Mouse (Mus musculus) neural tube, embryonic 12.5 days (tissue): ENCODE measurements around the gene Zfp512b. TPM values are rescaled to one million over a fixed set of nuclear protein-coding genes. Genes with fewer than 3 reads are reported as not detected.

ENCODE experiments used
- ATAC-seq: fragments of 200-750 bp; cut with Nextera tagmentation; 2 replicates; pipeline ENCODE4 v1.8.0; 2017; ENCODE audit warnings: low read depth, mild to moderate bottlenecking, moderate TSS enrichment, moderate library complexity; ENCODE audit not compliant: low FRiP score
- H3K27ac ChIP-seq: fragments of 300-500 bp; sonication (generic); 2 replicates; pipeline ENCODE4 v1.5.1; 2016
- H3K27me3 ChIP-seq: fragments of 300-500 bp; sonication (generic); replicated peaks from 2 replicates; pipeline ENCODE4 v1.6.1; 2016; ENCODE audit warnings: mild to moderate bottlenecking
- H3K36me3 ChIP-seq: fragments of 300-500 bp; sonication (generic); 2 replicates; pipeline ENCODE4 v1.6.1; 2016; ENCODE audit warnings: mild to moderate bottlenecking
- H3K4me1 ChIP-seq: fragments of 300-500 bp; sonication (generic); 2 replicates; pipeline ENCODE4 v1.6.1; 2016
- H3K4me2 ChIP-seq: fragments of 300-500 bp; sonication (generic); replicated peaks from 2 replicates; pipeline ENCODE4 v1.6.1; 2016; ENCODE audit warnings: mild to moderate bottlenecking
- H3K4me3 ChIP-seq: fragments of 300-500 bp; sonication (generic); 2 replicates; pipeline ENCODE4 v1.5.1; 2016
- H3K9ac ChIP-seq: fragments of 300-500 bp; sonication (generic); 2 replicates; pipeline ENCODE4 v1.6.1; 2016; ENCODE audit warnings: mild to moderate bottlenecking
- H3K9me3 ChIP-seq: fragments of 300-500 bp; sonication (generic); 2 replicates; pipeline ENCODE4 v1.6.1; 2016; ENCODE audit warnings: mild to moderate bottlenecking
- WGBS: fragments of 180-500 bp; shearing (Covaris S2); methylation state at CpG from one replicate; pipeline ENCODE4 v1.1.7; 2016; 5-methylcytosine and 5-hydroxymethylcytosine counted together
- polyA plus RNA-seq: library from polyadenylated mRNA; unstranded; fragments of >200 nt; fragmentation: Nextera tagmentation; extraction: Ambion mirVana; gene quantifications from 2 replicates; pipeline ENCODE4 v1.2.1, GENCODE M21; 2016

The Zfp512b gene
- polyA plus RNA-seq, 1 experiment from 2014 or later = 89.6 TPM

DNA sequence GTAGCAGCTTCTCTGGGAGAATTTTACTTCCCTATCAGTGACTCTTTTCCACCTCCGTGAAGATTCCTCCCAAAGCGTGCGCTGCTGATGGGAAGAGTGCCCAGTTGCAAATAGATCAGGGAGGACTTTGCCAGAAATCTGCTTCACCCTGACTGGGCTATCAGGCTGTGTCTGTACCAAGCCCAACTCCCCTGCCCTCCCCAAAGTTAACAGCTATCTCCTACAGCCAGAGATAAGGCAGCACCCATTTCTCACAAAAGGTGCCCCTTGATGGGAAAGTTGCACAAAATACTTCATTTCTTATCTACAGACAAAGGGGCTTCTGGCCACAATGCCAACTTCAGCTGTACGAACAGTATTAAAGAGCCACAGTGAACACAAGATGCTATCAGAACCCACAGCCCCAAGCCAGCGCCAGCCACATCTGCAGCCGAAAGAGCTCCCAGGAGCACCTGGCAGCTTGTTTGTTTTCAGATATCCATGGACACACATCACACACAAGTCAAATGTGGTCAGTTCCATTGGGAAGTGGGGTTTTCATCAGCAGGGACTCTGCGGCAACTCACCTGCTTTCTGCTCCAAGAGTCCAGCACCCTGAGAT is 14.5 kb downstream of the Zfp512b start:
- H3K36me3 ChIP-seq = peaks cover 8% of the 10 kb centered on the region
- no peaks in the 10 kb centered on the region for H3K9me3 ChIP-seq
- H3K27ac ChIP-seq = no peak overlapping the region
- no peaks in the 10 kb centered on the region for H3K27me3 ChIP-seq
- peaks cover 23% of the 10 kb centered on the region for H3K4me1 ChIP-seq
- no peak overlapping the region for H3K9ac ChIP-seq
- no peak for ATAC-seq
- no peak overlapping the region for H3K4me3 ChIP-seq
- H3K4me2 ChIP-seq = no peak overlapping the region
- WGBS = 85% methylated on average over 7 of the region's 7 CpGs

DNA sequence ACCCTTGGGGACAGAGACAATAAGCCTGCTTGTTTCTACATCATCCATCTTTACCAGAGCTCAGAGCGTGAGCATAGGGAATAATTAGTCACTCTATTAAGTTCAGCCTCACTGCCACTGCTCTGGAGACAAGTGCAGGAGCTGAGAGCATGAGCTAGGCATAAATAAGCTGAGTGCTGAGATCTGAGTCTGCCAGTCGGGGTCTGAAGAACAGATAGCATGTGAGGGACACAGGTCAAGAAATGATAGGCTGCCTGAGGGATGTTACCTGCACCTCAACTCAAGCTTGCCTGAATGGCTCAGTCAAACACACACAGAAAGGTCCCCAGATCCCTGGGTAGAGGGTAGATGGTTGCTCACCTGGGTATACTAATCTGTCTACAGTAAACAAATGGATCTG is 15.5 kb downstream of the Zfp512b start:
- Histone ChIP-seq H3K9ac (no peak overlapping the region), H3K27ac (no peak overlapping the region)

DNA sequence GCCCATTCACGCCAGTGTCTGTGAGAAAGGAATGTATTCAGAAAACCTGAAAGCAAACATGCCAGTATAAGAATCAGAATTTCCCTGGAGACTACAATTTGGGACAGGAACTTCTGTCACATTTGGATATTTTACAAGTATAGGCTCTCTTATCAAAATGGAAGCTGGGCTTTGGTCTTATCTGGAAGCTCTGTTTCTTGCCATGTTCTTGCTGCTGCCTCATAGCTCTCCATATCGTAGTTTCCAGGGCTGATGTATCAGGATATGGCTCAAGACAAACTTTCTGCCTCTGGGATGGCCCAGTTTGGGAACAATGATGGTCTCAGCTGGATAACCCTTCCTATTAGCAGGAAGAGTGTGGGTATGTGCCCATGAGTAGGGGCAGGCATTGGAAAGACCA is 16.0 kb downstream of the Zfp512b start:
- no peaks in the 10 kb centered on the region for H3K9me3 ChIP-seq
- no peak overlapping the region for H3K27ac ChIP-seq
- ATAC-seq = no peak
- no peaks in the 10 kb centered on the region for H3K27me3 ChIP-seq
- H3K4me1 ChIP-seq = peaks cover 18% of the 10 kb centered on the region
- H3K4me3 ChIP-seq = no peak overlapping the region
- H3K4me2 ChIP-seq = no peak overlapping the region
- H3K9ac ChIP-seq = no peak overlapping the region
- WGBS = 91% methylated on average over 2 of the region's 2 CpGs
- H3K36me3 ChIP-seq = peaks cover 18% of the 10 kb centered on the region

More for the DNA sequence above, 15.5 kb downstream of the Zfp512b start:
- Histone ChIP-seq H3K27me3 (no peaks in the 10 kb centered on the region), H3K4me1 (peaks cover 20% of the 10 kb centered on the region), H3K36me3 (peaks cover 16% of the 10 kb centered on the region), H3K4me2 (no peak overlapping the region), H3K4me3 (no peak overlapping the region), H3K9me3 (no peaks in the 10 kb centered on the region)
- no peak for ATAC-seq
- 64% methylated on average over 2 of the region's 2 CpGs for WGBS

DNA sequence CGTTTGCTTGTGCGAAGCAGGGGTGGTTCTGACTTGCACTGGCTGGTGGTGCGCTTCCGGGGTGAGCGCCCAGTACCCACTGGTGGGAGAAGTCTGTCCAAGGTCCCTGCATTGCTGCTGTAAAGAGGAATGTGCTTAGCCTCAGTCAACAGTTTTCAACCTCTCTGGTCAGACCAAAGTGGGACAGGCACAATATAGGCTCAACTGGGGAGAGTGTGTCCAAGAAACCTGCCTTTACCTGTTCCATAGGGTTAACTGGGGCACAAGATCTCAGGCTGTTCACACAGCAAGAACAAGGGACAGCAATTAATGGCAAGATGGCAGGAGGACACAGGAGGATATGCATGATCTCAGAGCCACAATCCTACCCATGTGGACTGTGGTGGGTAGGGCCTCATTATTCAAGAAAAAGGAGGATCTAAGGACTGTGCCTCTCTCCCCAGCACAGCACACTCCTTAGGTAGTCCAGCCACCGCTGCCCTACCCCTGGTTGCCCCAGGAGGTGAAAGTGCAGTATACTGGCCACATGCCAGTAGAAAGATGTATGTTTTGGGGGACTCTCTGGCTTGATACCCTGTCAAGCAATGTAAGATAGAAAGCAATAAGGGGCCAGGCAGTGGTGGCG is 17.6 kb downstream of the Zfp512b start:
- WGBS = 90% methylated on average over 7 of the region's 7 CpGs
- no peaks in the 10 kb centered on the region for H3K9me3 ChIP-seq
- ATAC-seq = no peak
- no peak overlapping the region for H3K4me2 ChIP-seq
- no peak overlapping the region for H3K27ac ChIP-seq
- H3K4me3 ChIP-seq = no peak overlapping the region
- H3K4me1 ChIP-seq = peaks cover 10% of the 10 kb centered on the region
- H3K36me3 ChIP-seq = peaks cover 18% of the 10 kb centered on the region
- H3K27me3 ChIP-seq = no peaks in the 10 kb centered on the region
- no peak overlapping the region for H3K9ac ChIP-seq

DNA sequence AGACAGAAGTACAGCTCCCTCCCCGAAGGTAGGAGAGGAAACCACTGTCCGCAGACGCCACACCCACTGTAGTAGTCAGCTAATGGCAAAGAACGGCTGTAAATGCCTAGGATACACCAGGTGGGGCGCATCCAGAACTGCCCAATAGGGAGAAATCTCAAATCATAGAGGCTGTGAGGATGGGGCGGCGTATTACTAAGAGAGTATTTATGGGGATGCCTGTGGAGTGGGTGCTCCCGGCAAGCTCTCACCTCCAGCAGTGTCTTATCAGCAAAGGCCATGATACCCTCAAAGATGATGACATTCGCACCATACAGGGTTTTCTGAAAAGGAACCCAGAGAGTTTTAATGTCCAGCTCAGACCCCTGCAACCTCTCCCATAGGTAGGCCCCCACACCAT is 18.6 kb downstream of the Zfp512b start:
- H3K27ac ChIP-seq = no peak overlapping the region
- WGBS = 89% methylated on average over 9 of the region's 9 CpGs
- no peak overlapping the region for H3K9ac ChIP-seq
- no peaks in the 10 kb centered on the region for H3K9me3 ChIP-seq
- no peaks in the 10 kb centered on the region for H3K27me3 ChIP-seq
- peaks cover 18% of the 10 kb centered on the region for H3K36me3 ChIP-seq
- H3K4me3 ChIP-seq = no peak overlapping the region
- ATAC-seq = no peak
- no peak overlapping the region for H3K4me2 ChIP-seq
- H3K4me1 ChIP-seq = peaks cover 5% of the 10 kb centered on the region; the same call in 1 of the 2 replicates

DNA sequence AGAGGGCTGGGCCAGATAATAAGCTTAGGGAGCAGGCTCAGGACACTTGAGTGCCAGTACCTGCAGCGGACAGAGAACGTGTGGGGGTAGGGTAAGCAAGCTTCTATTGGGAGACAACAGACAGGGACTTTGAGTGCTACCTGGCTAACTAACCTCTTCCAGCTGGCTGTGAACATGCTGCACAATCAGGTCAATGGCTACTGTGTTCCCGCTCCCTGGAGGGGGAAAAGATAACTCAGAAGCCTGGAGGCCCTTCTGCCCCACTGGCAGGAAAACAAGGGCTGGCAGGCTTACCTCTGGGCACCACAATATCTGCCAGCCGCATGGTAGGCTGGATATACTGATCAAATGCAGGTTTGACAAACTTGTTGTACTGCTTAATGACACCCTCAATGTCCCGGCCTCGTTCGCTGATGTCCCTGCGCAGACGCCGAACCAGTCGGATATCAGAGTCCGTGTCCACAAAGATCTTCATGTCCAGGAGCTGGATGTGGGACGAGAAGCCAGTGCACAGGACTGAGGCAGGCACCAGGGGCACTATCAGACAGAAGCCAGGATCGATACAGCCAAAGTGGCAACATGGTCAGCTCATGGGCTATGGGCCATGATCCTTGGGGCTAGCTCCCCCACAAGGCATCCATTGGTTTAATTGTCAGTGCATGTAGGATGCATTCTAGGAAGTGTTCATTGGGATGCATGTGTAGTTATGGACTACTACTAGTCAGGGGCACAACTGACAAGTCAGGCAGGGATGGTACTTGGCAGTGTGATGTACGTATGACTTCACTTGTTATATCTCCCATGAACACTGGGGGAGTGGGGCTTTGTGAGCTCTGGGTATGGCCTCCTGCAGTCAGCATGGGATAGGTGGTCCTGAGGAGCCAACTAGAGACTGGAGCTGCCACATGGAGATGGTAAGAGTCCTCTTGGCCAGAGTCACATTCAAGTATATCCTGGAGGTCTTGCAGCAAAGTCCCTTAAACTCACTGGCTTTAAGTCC is 19.4 kb downstream of the Zfp512b start:
- Histone ChIP-seq H3K9me3 (no peaks in the 10 kb centered on the region), H3K27ac (no peak overlapping the region), H3K36me3 (peaks cover 18% of the 10 kb centered on the region), H3K27me3 (no peaks in the 10 kb centered on the region), H3K4me2 (no peak overlapping the region), H3K9ac (no peak overlapping the region), H3K4me3 (no peak overlapping the region), H3K4me1 (peaks cover 5% of the 10 kb centered on the region; the same call in 1 of the 2 replicates)
- ATAC-seq = no peak
- WGBS = 94% methylated on average over 15 of the region's 15 CpGs

DNA sequence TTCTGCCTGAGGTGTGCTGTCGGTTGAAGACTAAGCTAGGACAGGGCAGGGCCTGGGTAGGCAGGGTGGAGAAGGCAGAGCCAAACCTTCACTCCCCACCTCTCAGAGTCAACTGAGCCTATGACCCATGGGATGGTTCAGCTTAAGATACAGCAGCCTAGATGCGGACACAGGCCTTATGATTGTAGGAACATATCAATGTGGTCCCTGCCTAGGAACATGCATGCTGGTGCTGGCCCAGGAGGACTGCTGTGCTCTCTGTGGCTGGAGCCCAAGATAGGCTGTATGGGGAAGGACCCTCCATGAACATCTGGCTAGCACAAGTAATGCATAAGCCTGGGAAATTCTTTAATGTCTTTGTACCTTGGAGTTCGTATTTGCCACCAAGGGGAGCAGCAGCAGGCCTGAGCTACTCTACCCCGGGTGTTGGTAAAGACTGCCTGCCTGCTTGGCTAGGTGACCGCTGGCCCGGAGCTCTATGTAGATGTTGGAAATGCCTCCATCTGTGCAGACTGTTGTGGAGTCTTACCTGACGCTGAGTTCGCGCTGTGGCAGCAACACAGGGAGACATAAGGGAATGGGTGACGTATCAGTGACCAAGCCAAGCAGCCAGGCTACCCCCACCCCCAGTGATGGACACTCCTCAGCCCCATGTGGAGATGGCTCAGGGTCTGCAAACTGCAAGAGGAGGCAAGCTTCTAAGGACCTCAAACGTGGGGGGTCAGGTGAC is 20.5 kb downstream of the Zfp512b start:
- no peak overlapping the region for H3K9ac ChIP-seq
- no peak overlapping the region for H3K27ac ChIP-seq
- H3K4me1 ChIP-seq = peaks cover 1% of the 10 kb centered on the region; the same call in 1 of the 2 replicates
- WGBS = 92% methylated on average over 11 of the region's 11 CpGs
- no peaks in the 10 kb centered on the region for H3K27me3 ChIP-seq
- H3K4me2 ChIP-seq = no peak overlapping the region
- no peaks in the 10 kb centered on the region for H3K9me3 ChIP-seq
- ATAC-seq = no peak
- H3K36me3 ChIP-seq = peaks cover 18% of the 10 kb centered on the region
- no peak overlapping the region for H3K4me3 ChIP-seq

DNA sequence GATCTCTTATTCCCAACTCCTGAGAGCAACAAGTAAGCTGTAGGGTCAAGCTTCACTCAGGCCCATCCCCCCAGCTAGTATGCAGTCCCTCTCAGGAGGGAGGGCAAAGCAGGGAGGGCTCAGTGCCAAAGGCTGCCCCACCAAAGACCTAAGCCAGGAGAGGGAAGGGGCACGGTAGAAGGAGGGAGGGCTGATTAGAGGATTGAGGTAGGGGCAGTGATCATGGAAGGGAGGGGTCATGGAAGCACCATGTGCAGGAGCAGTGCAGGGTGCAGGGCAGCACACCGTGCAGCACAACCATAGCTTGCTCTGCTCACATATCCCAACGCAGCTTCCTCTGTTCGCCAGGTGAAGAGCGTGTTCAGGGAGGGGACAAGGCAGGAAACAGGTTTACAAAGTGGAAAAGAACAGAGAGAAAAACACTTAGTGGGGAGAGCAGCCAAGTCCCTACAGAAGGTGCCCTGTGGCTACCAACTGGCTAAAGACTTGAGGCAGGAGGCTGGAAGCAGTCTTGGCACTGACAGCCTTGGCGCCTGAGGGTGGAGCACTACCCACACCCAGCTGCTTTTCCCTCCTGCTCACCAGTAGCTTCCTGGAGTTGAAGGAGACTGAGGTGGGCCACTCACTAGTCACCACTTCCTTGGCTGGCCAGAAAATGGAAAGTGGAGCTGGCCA is 21.5 kb downstream of the Zfp512b start:
- H3K9me3 ChIP-seq = no peaks in the 10 kb centered on the region
- H3K27me3 ChIP-seq = no peaks in the 10 kb centered on the region
- no peak overlapping the region for H3K9ac ChIP-seq
- H3K36me3 ChIP-seq = peaks cover 18% of the 10 kb centered on the region
- no peak for ATAC-seq
- no peak overlapping the region for H3K4me3 ChIP-seq
- no peaks in the 10 kb centered on the region for H3K4me1 ChIP-seq
- 78% methylated on average over 6 of the region's 6 CpGs for WGBS
- H3K27ac ChIP-seq = no peak overlapping the region
- no peak overlapping the region for H3K4me2 ChIP-seq

DNA sequence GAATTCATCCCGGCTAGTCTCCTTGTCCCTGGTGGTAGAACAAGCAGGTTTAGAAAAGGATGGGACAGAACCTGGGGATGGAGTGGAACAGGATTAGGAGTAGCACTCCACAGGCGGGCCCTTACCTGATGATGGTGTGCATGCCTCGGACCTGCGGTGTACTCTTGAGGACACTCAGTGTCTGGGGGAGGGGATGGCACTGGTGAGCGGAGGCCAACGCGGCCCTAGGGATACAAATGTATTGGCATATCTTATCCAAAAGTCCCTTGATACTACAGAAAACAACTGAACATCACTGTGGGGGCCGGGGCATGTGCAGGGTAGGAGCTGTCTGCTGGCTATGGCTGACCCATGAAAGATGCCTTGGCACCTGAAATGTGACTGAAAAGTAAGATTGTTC is 22.2 kb downstream of the Zfp512b start:
- H3K4me1 ChIP-seq = no peaks in the 10 kb centered on the region
- H3K4me2 ChIP-seq = no peak overlapping the region
- H3K36me3 ChIP-seq = peaks cover 18% of the 10 kb centered on the region
- WGBS = 90% methylated on average over 8 of the region's 8 CpGs
- H3K27ac ChIP-seq = no peak overlapping the region
- no peaks in the 10 kb centered on the region for H3K27me3 ChIP-seq
- no peak overlapping the region for H3K9ac ChIP-seq
- H3K4me3 ChIP-seq = no peak overlapping the region
- H3K9me3 ChIP-seq = no peaks in the 10 kb centered on the region
- ATAC-seq = no peak

DNA sequence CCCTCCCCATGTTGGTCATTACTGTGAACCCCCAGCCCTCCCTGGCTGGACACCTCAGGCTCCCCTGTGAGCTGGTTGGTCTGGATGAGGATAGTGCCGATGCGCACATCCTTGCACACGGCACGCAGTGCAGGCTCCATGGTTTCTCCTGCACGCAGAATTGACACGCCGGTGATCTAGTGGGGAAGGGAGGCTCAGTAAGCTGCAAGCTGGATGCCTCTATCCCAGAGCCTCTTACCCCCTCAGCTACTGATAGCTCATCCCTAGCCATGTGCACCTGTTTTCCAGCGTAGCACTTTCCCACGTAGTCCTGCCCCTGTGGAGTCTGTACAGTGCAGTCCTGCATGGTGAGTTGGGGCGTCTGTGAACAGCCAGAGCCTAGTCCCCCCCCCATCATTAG is 22.7 kb downstream of the Zfp512b start:
- H3K4me3 ChIP-seq = no peak overlapping the region
- ATAC-seq = no peak
- 92% methylated on average over 10 of the region's 10 CpGs for WGBS

DNA sequence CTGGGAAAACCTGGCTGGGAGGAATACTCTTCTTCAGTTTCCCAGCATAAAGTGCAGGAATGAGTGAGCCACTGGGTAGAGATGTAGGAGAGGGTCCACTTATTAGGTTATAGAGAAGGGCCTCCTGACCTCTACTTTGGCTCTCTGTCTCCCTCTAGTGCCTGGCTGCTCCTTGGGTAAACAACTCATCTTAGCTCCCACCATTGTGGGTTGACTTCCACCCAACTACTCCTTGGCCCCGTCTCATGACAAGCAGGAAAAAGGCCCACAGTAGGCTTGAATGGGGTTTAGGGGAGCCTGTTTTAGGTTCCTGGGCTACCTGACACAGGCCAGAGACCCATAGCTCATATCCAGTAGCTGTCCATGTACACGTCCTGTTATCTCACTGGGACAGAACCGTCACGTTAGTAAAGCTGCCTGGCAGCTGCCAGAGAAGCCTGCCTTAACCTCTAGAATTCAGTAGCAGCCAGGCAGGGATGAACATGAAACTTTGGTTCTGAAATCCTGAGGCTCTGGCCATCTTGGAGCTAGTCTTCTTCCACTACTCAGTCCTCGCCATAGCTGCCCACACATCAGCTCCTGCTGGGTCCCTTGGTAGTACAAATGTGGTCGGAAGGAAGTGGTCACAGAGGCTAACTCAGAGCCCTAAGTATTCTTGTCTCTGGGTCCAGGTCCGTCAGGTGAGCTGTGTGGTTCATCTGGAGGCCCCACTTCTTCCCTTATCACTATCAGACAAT is 24.2 kb downstream of the Zfp512b start:
- Histone ChIP-seq H3K36me3 (peaks cover 14% of the 10 kb centered on the region), H3K4me1 (no peaks in the 10 kb centered on the region), H3K27ac (no peak overlapping the region), H3K9me3 (no peaks in the 10 kb centered on the region), H3K27me3 (no peaks in the 10 kb centered on the region), H3K4me2 (no peak overlapping the region), H3K9ac (no peak overlapping the region), H3K4me3 (no peak overlapping the region)
- WGBS = 82% methylated on average over 7 of the region's 7 CpGs
- ATAC-seq = no peak

More for the DNA sequence above, 22.7 kb downstream of the Zfp512b start:
- Histone ChIP-seq H3K36me3 (peaks cover 18% of the 10 kb centered on the region), H3K27ac (no peak overlapping the region), H3K4me2 (no peak overlapping the region), H3K9ac (no peak overlapping the region), H3K27me3 (no peaks in the 10 kb centered on the region), H3K9me3 (no peaks in the 10 kb centered on the region), H3K4me1 (no peaks in the 10 kb centered on the region)
